Mouse (Mus musculus) lung, postnatal 0 days (tissue): Measurements from ENCODE around the gene Paics.

Experiments
- CTCF ChIP-seq: IDR thresholded peaks from 2 replicates; pipeline ENCODE4 v1.5.1; 2016; ENCODE audit warnings: antibody characterized with exemption, mild to moderate bottlenecking
- EP300 ChIP-seq: IDR thresholded peaks from 2 replicates; pipeline ENCODE4 v1.6.1; 2016; ENCODE audit warnings: antibody characterized with exemption, mild to moderate bottlenecking, control low read depth

DNA sequence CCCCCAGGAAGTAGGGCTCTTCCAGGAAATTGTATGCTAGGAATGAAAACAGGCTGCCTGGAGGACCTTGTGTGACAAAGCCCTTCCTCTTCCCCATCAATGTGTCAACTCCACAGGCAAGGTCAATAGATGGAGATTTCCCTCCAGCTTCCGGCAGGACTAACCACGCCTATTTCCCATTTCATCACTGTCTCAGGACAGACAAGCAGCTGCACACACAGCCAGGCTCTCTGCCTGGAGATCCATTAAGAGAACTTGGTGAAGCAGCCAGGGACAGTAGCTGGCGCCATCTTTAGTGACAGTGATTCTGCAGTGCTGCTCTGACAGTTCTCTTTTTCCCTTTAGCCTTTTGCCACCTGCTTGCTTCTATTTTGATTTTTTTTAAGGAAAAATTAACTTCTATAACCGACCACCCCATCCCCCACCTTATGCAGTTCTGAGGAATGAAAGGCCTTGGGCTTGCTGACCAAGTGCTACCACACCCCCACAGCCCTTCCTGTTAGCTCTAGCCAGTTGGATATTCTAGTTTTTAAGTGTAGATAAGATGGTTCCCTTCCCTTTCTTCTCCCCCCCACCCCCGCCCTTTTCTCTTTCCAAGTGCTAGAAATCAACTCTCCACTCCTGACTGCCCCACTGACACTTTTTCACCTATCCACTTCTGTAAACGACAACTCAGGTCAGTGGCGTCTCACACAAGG, 21.8 kb upstream of the Paics start:
- TF ChIP-seq EP300 (no peak), CTCF (no peak)
